Mouse (Mus musculus) kidney, embryonic 14.5 days (tissue): ENCODE results near the gene Gm13279. TPM values are rescaled to one million over a fixed set of nuclear protein-coding genes. Genes with fewer than 3 reads are reported as not detected.

Experiments used
- polyA plus RNA-seq: library from polyadenylated mRNA; unstranded; fragments of >200 nt; fragmentation: Nextera tagmentation; extraction: Ambion mirVana; gene quantifications from 2 replicates; pipeline ENCODE4 v1.2.1, GENCODE M21; 2014

Gm13279 gene
- polyA plus RNA-seq, 1 experiment from 2014 or later: not detected

Other genes starting within 250 kb of the Gm13279 start
- gene Ifna15, start 239.2 kb upstream of the Gm13279 start, polyA plus RNA-seq: not detected in 2 replicates
- not detected in 2 replicates for gene Ifna14, start 225.6 kb upstream of the Gm13279 start, polyA plus RNA-seq
- gene Ifna9, start 205.0 kb upstream of the Gm13279 start, polyA plus RNA-seq: not detected in 2 replicates
- gene Ifna12, start 194.0 kb upstream of the Gm13279 start, polyA plus RNA-seq: not detected in 2 replicates
- not detected in 2 replicates for gene C87499, start 163.0 kb upstream of the Gm13279 start, polyA plus RNA-seq
- gene Ifna13, start 152.9 kb upstream of the Gm13279 start, polyA plus RNA-seq: not detected in 2 replicates
- gene Ifna16, start 120.5 kb upstream of the Gm13279 start, polyA plus RNA-seq: not detected in 2 replicates
- not detected in 2 replicates for gene Ifna2, start 113.5 kb upstream of the Gm13279 start, polyA plus RNA-seq
- gene Ifnab, start 106.0 kb upstream of the Gm13279 start, polyA plus RNA-seq: not detected in 2 replicates
- 0.31 and 0.81 TPM in 2 replicates for gene Gm26566, start 75.6 kb upstream of the Gm13279 start, polyA plus RNA-seq
- gene Klhl9, start 74.9 kb upstream of the Gm13279 start, polyA plus RNA-seq: 86.2 and 120 TPM in 2 replicates
- not detected in 2 replicates for gene Gm13271, start 42.5 kb upstream of the Gm13279 start, polyA plus RNA-seq
- 0.30 and 0.47 TPM in 2 replicates for gene Gm13283, start 37.3 kb upstream of the Gm13279 start, polyA plus RNA-seq
- 0.51 and 0.92 TPM in 2 replicates for gene Gm13290, start 23.6 kb upstream of the Gm13279 start, polyA plus RNA-seq
- gene Gm13289, start 20.5 kb upstream of the Gm13279 start, polyA plus RNA-seq: not detected in 2 replicates
- gene Gm13272, start 17.5 kb upstream of the Gm13279 start, polyA plus RNA-seq: not detected in 2 replicates
- 0.19 TPM in 1 of 2 replicates, not detected in the other for gene Ifnz, start 15.3 kb upstream of the Gm13279 start, polyA plus RNA-seq
- gene Gm13276, start 11.7 kb upstream of the Gm13279 start, polyA plus RNA-seq: not detected in 2 replicates
- not detected in 2 replicates for gene Gm13277, start 8.8 kb upstream of the Gm13279 start, polyA plus RNA-seq
- not detected in 2 replicates for gene Gm13278, start 5.8 kb upstream of the Gm13279 start, polyA plus RNA-seq
- gene Gm13275, start 2.9 kb upstream of the Gm13279 start, polyA plus RNA-seq: not detected in 2 replicates
- gene Gm13285, start 2.3 kb downstream of the Gm13279 start, polyA plus RNA-seq: 0.19 and 0.69 TPM in 2 replicates
- gene Gm13287, start 5.9 kb downstream of the Gm13279 start, polyA plus RNA-seq: not detected in 2 replicates
- gene Gm13288, start 8.1 kb downstream of the Gm13279 start, polyA plus RNA-seq: not detected in 2 replicates
- not detected in 2 replicates for gene Ifna7, start 18.8 kb downstream of the Gm13279 start, polyA plus RNA-seq
- not detected in 2 replicates for gene Ifna11, start 22.6 kb downstream of the Gm13279 start, polyA plus RNA-seq
- gene Ifna6, start 30.0 kb downstream of the Gm13279 start, polyA plus RNA-seq: not detected in 2 replicates
- not detected in 2 replicates for gene Ifna5, start 38.1 kb downstream of the Gm13279 start, polyA plus RNA-seq
- gene Ifna4, start 44.5 kb downstream of the Gm13279 start, polyA plus RNA-seq: not detected in 2 replicates
- gene Ifna1, start 52.7 kb downstream of the Gm13279 start, polyA plus RNA-seq: not detected in 2 replicates
- gene Ifne, start 82.8 kb downstream of the Gm13279 start, polyA plus RNA-seq: not detected in 2 replicates